Mouse (Mus musculus) B cell, adult 62 days (primary cell): ENCODE measurements around the gene Tmem236. TPM values are rescaled to one million over a fixed set of nuclear protein-coding genes. Genes with fewer than 3 reads are reported as not detected.

Experiments used
- total RNA-seq: library from RNA; stranded (reverse); gene quantifications from 4 replicates; pipeline ENCODE4 v1.2.4, GENCODE M21; 2023

Tmem236 gene
- total RNA-seq, result not detected in 4 replicates

GRCm38 (mm10) chr2:14174334-14174733 is at the start of gene Tmem236:
Gene Tmem236, plus strand, starts transcription at chr2:14174523.

GRCm38 (mm10) chr2:14229149-14229548 is 54.8 kb downstream of the Tmem236 start, which contains the start of gene Mrc1:
Gene Mrc1, plus strand, starts transcription at chr2:14229392.

Other genes starting within 250 kb of the Tmem236 start
- gene Hacd1, start 118.4 kb upstream of the Tmem236 start, total RNA-seq, result not detected in 4 replicates
- gene Stam, start 100.4 kb upstream of the Tmem236 start, total RNA-seq, result 30.3 to 40.4 TPM (median 32.6 TPM) in 4 replicates
- 3.1 to 4.2 TPM (median 3.7 TPM) in 4 replicates for gene Mrc1, start 54.9 kb downstream of the Tmem236 start, total RNA-seq
- not detected in 4 replicates for gene Slc39a12, start 213.8 kb downstream of the Tmem236 start, total RNA-seq